Mouse (Mus musculus) retina, postnatal 7 days (tissue): Measurements from ENCODE around the gene Cul1.

Experiments
- DNase-seq: peaks from one replicate; pipeline ENCODE4 v3.0.0-alpha.2; 2012; ENCODE audit warnings: low read depth, low spot score

Gene Cul1

GRCm38 (mm10) chr6:47472444-47472843, 19.2 kb downstream of the Cul1 start:
- DNase-seq = no peak

DNA sequence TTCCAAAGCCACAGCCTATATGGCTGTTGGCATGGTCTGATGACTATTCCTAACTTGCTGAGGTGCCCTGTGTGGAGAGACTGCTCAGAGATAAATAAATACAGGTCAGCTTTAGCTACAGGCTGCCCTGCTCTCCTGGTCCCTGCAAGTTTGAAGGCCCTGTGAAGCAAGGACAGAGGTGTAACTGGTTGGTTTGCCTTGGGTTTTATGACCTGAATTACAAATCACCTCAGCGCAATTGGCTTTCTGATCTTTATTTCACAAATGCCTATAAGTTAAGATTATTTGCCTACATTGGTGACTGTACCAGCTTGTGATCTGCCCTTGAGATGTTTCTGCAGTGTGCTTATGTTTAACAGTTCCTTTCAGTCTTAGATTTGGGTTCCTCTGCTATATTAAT, 28.8 kb downstream of the Cul1 start:
- no peak for DNase-seq

- no peak for DNase-seq
Measured at GRCm38 (mm10) chr6:47494562-47494961, 41.4 kb downstream of the Cul1 start.

DNA sequence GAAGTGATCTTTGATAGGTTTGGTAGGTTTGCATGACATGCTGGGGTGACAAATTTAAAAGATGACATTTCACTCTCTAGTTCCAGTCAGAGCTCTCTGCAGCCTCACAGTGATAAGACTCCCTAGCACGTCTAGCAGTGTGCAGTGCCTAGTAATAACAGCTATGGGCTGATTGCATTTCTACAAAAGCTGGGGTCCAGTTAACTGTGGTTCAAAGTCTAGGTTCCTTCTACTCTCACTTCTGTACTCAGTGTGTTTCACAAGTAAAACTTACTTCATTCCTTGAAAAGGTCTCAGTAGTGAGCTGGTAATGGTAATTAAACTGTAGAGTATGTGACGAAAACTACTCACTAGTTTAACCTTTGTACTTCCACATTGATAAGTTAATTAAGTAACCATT, 66.8 kb downstream of the Cul1 start:
- DNase-seq = no peak

GRCm38 (mm10) chr6:47522431-47522830, 69.2 kb downstream of the Cul1 start:
- no peak for DNase-seq

GRCm38 (mm10) chr6:47525041-47525440, 71.8 kb downstream of the Cul1 start:
- DNase-seq = no peak

DNA sequence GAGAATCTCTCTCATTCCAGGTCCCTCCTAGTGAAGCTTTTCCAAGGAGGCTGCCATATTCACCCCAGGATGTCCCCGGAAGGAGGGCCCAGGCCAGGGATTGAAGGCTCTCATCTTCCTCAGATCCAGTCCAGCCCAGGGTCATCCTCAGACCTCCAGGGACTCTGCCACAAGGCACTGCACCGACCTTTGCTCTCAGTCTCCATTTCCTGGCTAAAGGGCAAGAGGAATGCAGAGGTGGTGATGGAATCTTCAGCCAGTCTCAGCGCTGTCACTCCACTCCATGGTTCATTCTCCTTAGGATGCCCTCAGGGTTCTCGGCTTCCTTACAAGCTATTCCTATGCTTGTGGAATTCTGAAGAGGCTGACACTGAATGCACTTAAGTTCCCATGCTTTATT, 73.2 kb downstream of the Cul1 start:
- DNase-seq = no peak

GRCm38 (mm10) chr6:47527129-47527528, 73.9 kb downstream of the Cul1 start:
- no peak for DNase-seq

GRCm38 (mm10) chr6:47527655-47528054, 74.5 kb downstream of the Cul1 start:
- no peak for DNase-seq

GRCm38 (mm10) chr6:47532547-47532946, 79.3 kb downstream of the Cul1 start:
- no peak for DNase-seq

- DNase-seq = no peak
Measured at GRCm38 (mm10) chr6:47535333-47535732, 82.1 kb downstream of the Cul1 start.

DNA sequence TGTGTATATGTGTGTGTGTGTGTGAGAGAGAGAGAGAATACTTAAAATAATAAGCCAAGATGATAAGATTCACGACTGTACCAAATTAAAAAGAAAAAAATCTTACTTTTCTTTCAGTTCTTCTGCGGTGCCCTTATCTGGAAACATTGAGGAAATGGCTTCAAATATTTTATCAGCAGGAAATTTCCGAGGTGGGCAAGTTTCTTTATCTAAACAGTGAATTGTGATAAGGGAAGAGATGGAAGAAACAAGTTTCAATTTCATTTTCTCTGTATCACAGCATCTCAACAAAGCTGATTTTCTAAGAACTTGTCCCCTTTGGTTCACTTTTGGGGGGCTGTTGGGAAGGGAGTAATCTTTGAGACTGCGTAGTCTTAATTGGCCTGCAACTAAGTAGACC, 99.1 kb downstream of the Cul1 start:
- DNase-seq = no peak

GRCm38 (mm10) chr6:47559287-47559686, 106.1 kb downstream of the Cul1 start:
- DNase-seq = no peak

GRCm38 (mm10) chr6:47560407-47560806, 107.2 kb downstream of the Cul1 start:
- DNase-seq = no peak

- no peak for DNase-seq
Measured at GRCm38 (mm10) chr6:47560846-47561245, 107.6 kb downstream of the Cul1 start.

GRCm38 (mm10) chr6:47561426-47561825, 108.2 kb downstream of the Cul1 start:
- no peak for DNase-seq

- DNase-seq = no peak
Measured at GRCm38 (mm10) chr6:47565326-47566035, 112.3 kb downstream of the Cul1 start.

DNA sequence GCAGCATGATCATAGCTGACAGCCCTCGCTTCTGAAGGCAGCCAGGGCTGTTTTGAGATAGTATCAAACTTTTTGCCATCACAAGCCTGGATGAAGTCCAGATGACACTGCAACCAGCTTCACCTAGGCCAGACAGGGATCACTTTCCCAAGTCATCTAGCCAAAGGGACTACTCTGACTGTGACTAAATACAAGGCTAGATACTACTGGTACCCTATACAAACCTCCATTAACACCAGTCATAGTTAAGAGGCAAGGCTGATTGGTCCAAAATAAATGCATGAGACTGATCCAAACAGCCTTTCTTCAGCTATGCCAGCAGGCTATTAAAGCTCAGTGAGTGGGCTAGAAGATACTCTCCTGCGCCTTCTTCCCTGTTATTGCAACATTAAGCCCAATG, 119.7 kb downstream of the Cul1 start:
- DNase-seq = no peak
